Mouse (Mus musculus): ENCODE data around the gene Elf3. TPM values are rescaled to one million over a fixed set of nuclear protein-coding genes. Genes with fewer than 3 reads are reported as not detected.
A peak's percentile ranks its signal among the peaks of the same experiment; 100 is the strongest.

The Elf3 gene
- polyA plus RNA-seq, 1 experiment from 2014 or later: 13.8 TPM

- Histone ChIP-seq H3K9ac (ENCODE audit: low read depth, low read length) (no peak overlapping the region), H3K9me3 (ENCODE audit: control insufficient read depth, low read length) (no peaks in the 10 kb centered on the region), H3K36me3 (ENCODE audit: control insufficient read depth, insufficient read depth, low read length) (no peaks in the 10 kb centered on the region), H3K27ac (replicated peaks; ENCODE audit: low read depth, low read length) (no peak overlapping the region), H3K4me1 (ENCODE audit: control insufficient read depth, insufficient read depth, low read length) (no peaks in the 10 kb centered on the region), H3K27me3 (replicated peaks; ENCODE audit: control insufficient read depth, insufficient read depth, low read length) (no peaks in the 10 kb centered on the region), H3K4me2 (ENCODE audit: low read depth, low read length) (no peak overlapping the region), H3K4me3 (ENCODE audit: low read depth, low read length) (no peak overlapping the region)
- 74% methylated on average over 12 of the region's 13 CpGs for WGBS
- ATAC-seq (ENCODE audit: low read depth) (peak; percentile 83; the same call in 1 of the 2 replicates), DNase-seq (ENCODE audit: low spot score) (peak; percentile 58)
These were observed 30.9 kb downstream of the Elf3 start for GRCm38 (mm10) chr1:135227339-135227950.

GRCm38 (mm10) chr1:135224981-135225604 lies 33.3 kb downstream of the Elf3 start:
- H3K27ac ChIP-seq (replicated peaks; ENCODE audit: low read depth, low read length): no peak overlapping the region

GRCm38 (mm10) chr1:135224147-135224546 lies 34.2 kb downstream of the Elf3 start:
- Histone ChIP-seq H3K27ac (replicated peaks; ENCODE audit: low read depth, low read length) (no peak overlapping the region), H3K4me1 (ENCODE audit: control insufficient read depth, insufficient read depth, low read length) (no peaks in the 10 kb centered on the region), H3K9me3 (ENCODE audit: control insufficient read depth, low read length) (no peaks in the 10 kb centered on the region), H3K27me3 (replicated peaks; ENCODE audit: control insufficient read depth, insufficient read depth, low read length) (no peaks in the 10 kb centered on the region), H3K4me2 (ENCODE audit: low read depth, low read length) (no peak overlapping the region), H3K36me3 (ENCODE audit: control insufficient read depth, insufficient read depth, low read length) (no peaks in the 10 kb centered on the region), H3K4me3 (ENCODE audit: low read depth, low read length) (no peak overlapping the region), H3K9ac (ENCODE audit: low read depth, low read length) (no peak overlapping the region)
- DNase-seq (ENCODE audit: low spot score): no peak
- WGBS: 65% methylated on average over 3 of the region's 3 CpGs
- ATAC-seq (ENCODE audit: low read depth): no peak

More at GRCm38 (mm10) chr1:135224981-135225604, 33.3 kb downstream of the Elf3 start:
- Histone ChIP-seq H3K4me1 (ENCODE audit: control insufficient read depth, insufficient read depth, low read length) (no peaks in the 10 kb centered on the region), H3K4me3 (ENCODE audit: low read depth, low read length) (no peak overlapping the region), H3K9ac (ENCODE audit: low read depth, low read length) (no peak overlapping the region), H3K27me3 (replicated peaks; ENCODE audit: control insufficient read depth, insufficient read depth, low read length) (no peaks in the 10 kb centered on the region), H3K36me3 (ENCODE audit: control insufficient read depth, insufficient read depth, low read length) (no peaks in the 10 kb centered on the region), H3K4me2 (ENCODE audit: low read depth, low read length) (no peak overlapping the region), H3K9me3 (ENCODE audit: control insufficient read depth, low read length) (no peaks in the 10 kb centered on the region)
- ATAC-seq (ENCODE audit: low read depth): no peak
- peak; percentile 12 for DNase-seq (ENCODE audit: low spot score)
- WGBS: 57% methylated on average over 6 of the region's 6 CpGs

- 50% methylated on average over 13 of the region's 13 CpGs for WGBS
- DNase-seq (ENCODE audit: low spot score): peak; percentile 65
- Histone ChIP-seq H3K9me3 (ENCODE audit: control insufficient read depth, low read length) (no peaks in the 10 kb centered on the region), H3K4me2 (ENCODE audit: low read depth, low read length) (no peak overlapping the region), H3K4me1 (ENCODE audit: control insufficient read depth, insufficient read depth, low read length) (peaks cover 4% of the 10 kb centered on the region; the same call in 1 of the 2 replicates), H3K27ac (replicated peaks; ENCODE audit: low read depth, low read length) (no peak overlapping the region), H3K4me3 (ENCODE audit: low read depth, low read length) (no peak overlapping the region), H3K27me3 (replicated peaks; ENCODE audit: control insufficient read depth, insufficient read depth, low read length) (no peaks in the 10 kb centered on the region), H3K36me3 (ENCODE audit: control insufficient read depth, insufficient read depth, low read length) (no peaks in the 10 kb centered on the region), H3K9ac (ENCODE audit: low read depth, low read length) (no peak overlapping the region)
- ATAC-seq (ENCODE audit: low read depth): peak; percentile 78
These were observed 40.6 kb downstream of the Elf3 start for GRCm38 (mm10) chr1:135217607-135218233.

GRCm38 (mm10) chr1:135213772-135214640 lies 44.4 kb downstream of the Elf3 start:
- H3K9me3 ChIP-seq (ENCODE audit: control insufficient read depth, low read length): no peaks in the 10 kb centered on the region
- DNase-seq (ENCODE audit: low spot score) (no peak), ATAC-seq (ENCODE audit: low read depth) (no peak)
- H3K4me2 ChIP-seq (ENCODE audit: low read depth, low read length): no peak overlapping the region
- H3K36me3 ChIP-seq (ENCODE audit: control insufficient read depth, insufficient read depth, low read length): no peaks in the 10 kb centered on the region
- no peaks in the 10 kb centered on the region for H3K27me3 ChIP-seq (replicated peaks; ENCODE audit: control insufficient read depth, insufficient read depth, low read length)
- peaks cover 4% of the 10 kb centered on the region; the same call in 1 of the 2 replicates for H3K4me1 ChIP-seq (ENCODE audit: control insufficient read depth, insufficient read depth, low read length)
- 86% methylated on average over 9 of the region's 9 CpGs for WGBS
- no peak overlapping the region for H3K9ac ChIP-seq (ENCODE audit: low read depth, low read length)
- no peak overlapping the region for H3K27ac ChIP-seq (replicated peaks; ENCODE audit: low read depth, low read length)
- no peak overlapping the region for H3K4me3 ChIP-seq (ENCODE audit: low read depth, low read length)

GRCm38 (mm10) chr1:135210421-135210820 lies 47.9 kb downstream of the Elf3 start:
- no peaks in the 10 kb centered on the region for H3K9me3 ChIP-seq (ENCODE audit: control insufficient read depth, low read length)
- ATAC-seq (ENCODE audit: low read depth) (no peak), DNase-seq (ENCODE audit: low spot score) (no peak)

GRCm38 (mm10) chr1:135208716-135209115 lies 49.7 kb downstream of the Elf3 start:
- Histone ChIP-seq H3K4me2 (ENCODE audit: low read depth, low read length) (no peak overlapping the region), H3K4me1 (ENCODE audit: control insufficient read depth, insufficient read depth, low read length) (0 out of 2 replicates have a peak, but pooled peaks cover 3% of the 10 kb centered on the region), H3K27me3 (replicated peaks; ENCODE audit: control insufficient read depth, insufficient read depth, low read length) (no peaks in the 10 kb centered on the region), H3K9me3 (ENCODE audit: control insufficient read depth, low read length) (no peaks in the 10 kb centered on the region), H3K4me3 (ENCODE audit: low read depth, low read length) (no peak overlapping the region), H3K36me3 (ENCODE audit: control insufficient read depth, insufficient read depth, low read length) (no peaks in the 10 kb centered on the region), H3K27ac (replicated peaks; ENCODE audit: low read depth, low read length) (no peak overlapping the region), H3K9ac (ENCODE audit: low read depth, low read length) (no peak overlapping the region)
- ATAC-seq (ENCODE audit: low read depth): no peak
- DNase-seq (ENCODE audit: low spot score): no peak
- 68% methylated on average over 9 of the region's 9 CpGs for WGBS

More at GRCm38 (mm10) chr1:135210421-135210820, 47.9 kb downstream of the Elf3 start:
- Histone ChIP-seq H3K27ac (replicated peaks; ENCODE audit: low read depth, low read length) (no peak overlapping the region), H3K4me1 (ENCODE audit: control insufficient read depth, insufficient read depth, low read length) (no peaks in the 10 kb centered on the region), H3K36me3 (ENCODE audit: control insufficient read depth, insufficient read depth, low read length) (no peaks in the 10 kb centered on the region), H3K4me3 (ENCODE audit: low read depth, low read length) (no peak overlapping the region), H3K27me3 (replicated peaks; ENCODE audit: control insufficient read depth, insufficient read depth, low read length) (no peaks in the 10 kb centered on the region), H3K9ac (ENCODE audit: low read depth, low read length) (no peak overlapping the region), H3K4me2 (ENCODE audit: low read depth, low read length) (no peak overlapping the region)
- WGBS: 42% methylated on average over 5 of the region's 5 CpGs

- Histone ChIP-seq H3K36me3 (ENCODE audit: control insufficient read depth, insufficient read depth, low read length) (no peaks in the 10 kb centered on the region), H3K4me2 (ENCODE audit: low read depth, low read length) (no peak overlapping the region), H3K4me3 (ENCODE audit: low read depth, low read length) (no peak overlapping the region), H3K27ac (replicated peaks; ENCODE audit: low read depth, low read length) (no peak overlapping the region), H3K9ac (ENCODE audit: low read depth, low read length) (no peak overlapping the region), H3K4me1 (ENCODE audit: control insufficient read depth, insufficient read depth, low read length) (0 out of 2 replicates have a peak, but pooled peaks cover 3% of the 10 kb centered on the region), H3K27me3 (replicated peaks; ENCODE audit: control insufficient read depth, insufficient read depth, low read length) (no peaks in the 10 kb centered on the region), H3K9me3 (ENCODE audit: control insufficient read depth, low read length) (no peaks in the 10 kb centered on the region)
- ATAC-seq (ENCODE audit: low read depth): no peak
- no peak for DNase-seq (ENCODE audit: low spot score)
- WGBS: 90% methylated on average over 14 of the region's 14 CpGs
These were observed 51.6 kb downstream of the Elf3 start for GRCm38 (mm10) chr1:135206586-135207339.

Data from embryonic facial prominence, embryonic 14.5 days (tissue).